Mouse (Mus musculus): ENCODE data around the gene Lpxn.

GRCm38 (mm10) chr19:12802830-12803229, 6.8 kb downstream of the Lpxn start:
- TF ChIP-seq CTCF (IDR thresholded peaks at IDR 0.05; ENCODE audit: insufficient read depth, low read depth, low read length) (no peak), POLR2A (IDR thresholded peaks at IDR 0.05; ENCODE audit: insufficient read depth, low read depth, low read length) (no peak)
